Mouse (Mus musculus) cerebellum, adult 2 months (tissue): ENCODE results near the gene Mllt3. TPM values are rescaled to one million over a fixed set of nuclear protein-coding genes. Genes with fewer than 3 reads are reported as not detected.
A peak's percentile ranks its signal among the peaks of the same experiment; 100 is the strongest.

Experiments used
- DNase-seq, 2 experiments: peaks; one replicate each; pipeline ENCODE4 v3.0.0; 2021
- H3K27ac ChIP-seq: fragments of 200-500 bp; 2 replicates; pipeline ENCODE4 v1.5.1; 2012; ENCODE audit warnings: low read length, control low read depth, inconsistent platforms; ENCODE audit not compliant: insufficient read depth
- H3K27me3 ChIP-seq: fragments of 200-500 bp; 2 replicates; pipeline ENCODE4 v1.6.1; 2012; ENCODE audit warnings: inconsistent platforms, mild to moderate bottlenecking, low read length, moderate library complexity; ENCODE audit not compliant: control insufficient read depth, insufficient read depth
- H3K4me1 ChIP-seq: fragments of 200-500 bp; 2 replicates; pipeline ENCODE4 v1.6.1; 2011; ENCODE audit warnings: low read length; ENCODE audit not compliant: control insufficient read depth, insufficient read depth
- H3K4me3 ChIP-seq: fragments of 200-500 bp; replicated peaks from 2 replicates; pipeline ENCODE3; 2011; ENCODE audit warnings: mild to moderate bottlenecking, low read depth, low read length, control low read depth; ENCODE audit not compliant: insufficient read depth
- CTCF ChIP-seq: fragments of 200-500 bp; IDR thresholded peaks from 2 replicates; pipeline ENCODE4 v1.5.1; 2011; ENCODE audit warnings: low read depth, mild to moderate bottlenecking, control low read depth, low read length, moderate library complexity, borderline replicate concordance; ENCODE audit not compliant: insufficient read depth
- POLR2A ChIP-seq: fragments of 200-500 bp; IDR thresholded peaks from 2 replicates; pipeline ENCODE4 v1.6.1; 2011; ENCODE audit warnings: low read length, control low read depth, borderline replicate concordance; ENCODE audit not compliant: insufficient read depth
- WGBS: fragments of 180-500 bp; shearing (Covaris S2); methylation state at CpG from one replicate; pipeline ENCODE4 v1.1.7; 2018; 5-methylcytosine and 5-hydroxymethylcytosine counted together
- polyA plus RNA-seq: library from polyadenylated mRNA; depleted of rRNA; stranded (reverse); fragments of >200 nt; gene quantifications from 2 replicates; pipeline ENCODE4 v1.2.3, GENCODE M21; 2012

Gene Mllt3
- polyA plus RNA-seq, 1 experiment, result 25.8 TPM

GRCm38 (mm10) chr4:87881995-87882394, 151.2 kb downstream of the Mllt3 start:
- Histone ChIP-seq H3K4me3 (no peak overlapping the region), H3K27me3 (no peaks in the 10 kb centered on the region), H3K4me1 (0 out of 2 replicates have a peak, but pooled peaks cover 2% of the 10 kb centered on the region), H3K27ac (no peak overlapping the region)
- no peak for DNase-seq
- TF ChIP-seq POLR2A (no peak), CTCF (no peak)
- 100% methylated on average over 1 of the region's 1 CpGs for WGBS

GRCm38 (mm10) chr4:87881583-87881982, 151.6 kb downstream of the Mllt3 start:
- 93% methylated on average over 2 of the region's 2 CpGs for WGBS
- no peak for DNase-seq
- H3K4me1 ChIP-seq, result 0 out of 2 replicates have a peak, but pooled peaks cover 2% of the 10 kb centered on the region
- no peak overlapping the region for H3K27ac ChIP-seq
- H3K4me3 ChIP-seq, result no peak overlapping the region
- no peaks in the 10 kb centered on the region for H3K27me3 ChIP-seq
- TF ChIP-seq CTCF (no peak), POLR2A (no peak)

- 86% methylated on average over 2 of the region's 2 CpGs for WGBS
- TF ChIP-seq CTCF, result no peak
- DNase-seq, result no peak
- H3K27ac ChIP-seq, result no peak overlapping the region
- H3K4me3 ChIP-seq, result no peak overlapping the region
- H3K4me1 ChIP-seq, result 0 out of 2 replicates have a peak, but pooled peaks cover 2% of the 10 kb centered on the region
- H3K27me3 ChIP-seq, result no peaks in the 10 kb centered on the region
Observed at GRCm38 (mm10) chr4:87880297-87880696, 152.9 kb downstream of the Mllt3 start.

- 65% methylated on average over 6 of the region's 6 CpGs for WGBS
- no peak for DNase-seq
- H3K4me1 ChIP-seq, result 0 out of 2 replicates have a peak, but pooled peaks cover 2% of the 10 kb centered on the region
- no peak overlapping the region for H3K4me3 ChIP-seq
- H3K27ac ChIP-seq, result no peak overlapping the region
- H3K27me3 ChIP-seq, result no peaks in the 10 kb centered on the region
- no peak for TF ChIP-seq POLR2A
- no peak for TF ChIP-seq CTCF
Observed at GRCm38 (mm10) chr4:87878701-87879100, 154.5 kb downstream of the Mllt3 start.

GRCm38 (mm10) chr4:87870563-87870962, 162.6 kb downstream of the Mllt3 start:
- H3K4me1 ChIP-seq, result peaks cover 9% of the 10 kb centered on the region
- H3K27ac ChIP-seq, result no peak overlapping the region
- 66% methylated on average over 2 of the region's 2 CpGs for WGBS
- no peaks in the 10 kb centered on the region for H3K27me3 ChIP-seq
- DNase-seq, result no peak
- H3K4me3 ChIP-seq, result no peak overlapping the region
- no peak for TF ChIP-seq CTCF
- no peak for TF ChIP-seq POLR2A

- Histone ChIP-seq H3K27me3 (no peaks in the 10 kb centered on the region), H3K4me3 (no peak overlapping the region), H3K27ac (no peak overlapping the region), H3K4me1 (peaks cover 9% of the 10 kb centered on the region)
- 25% methylated on average over 3 of the region's 3 CpGs for WGBS
- TF ChIP-seq POLR2A (no peak), CTCF (no peak)
- DNase-seq, result peak; percentile 21 to 64
Observed at GRCm38 (mm10) chr4:87866564-87866963, 166.6 kb downstream of the Mllt3 start.

- TF ChIP-seq POLR2A, result no peak
- TF ChIP-seq CTCF, result no peak
- peaks cover 9% of the 10 kb centered on the region for H3K4me1 ChIP-seq
- no peak overlapping the region for H3K4me3 ChIP-seq
- WGBS, result 91% methylated on average over 3 of the region's 3 CpGs
- DNase-seq, result no peak
- no peaks in the 10 kb centered on the region for H3K27me3 ChIP-seq
- H3K27ac ChIP-seq, result no peak overlapping the region
Observed at GRCm38 (mm10) chr4:87865848-87866247, 167.3 kb downstream of the Mllt3 start.

- 95% methylated on average over 3 of the region's 3 CpGs for WGBS
- no peak for TF ChIP-seq CTCF
- TF ChIP-seq POLR2A, result no peak
- no peak for DNase-seq
- no peak overlapping the region for H3K27ac ChIP-seq
- H3K4me1 ChIP-seq, result peaks cover 9% of the 10 kb centered on the region
- H3K4me3 ChIP-seq, result no peak overlapping the region
- H3K27me3 ChIP-seq, result no peaks in the 10 kb centered on the region
Observed at GRCm38 (mm10) chr4:87865041-87865440, 168.1 kb downstream of the Mllt3 start.
